Mouse (Mus musculus): ENCODE results near the gene Arih2. TPM values are rescaled to one million over a fixed set of nuclear protein-coding genes. Genes with fewer than 3 reads are reported as not detected.

Arih2 gene
- 10 to 100 TPM; 61.9 to 83.9 TPM for total RNA-seq (2021)
- long read RNA-seq, experiment 1, transcript Arih2-201 (16 exons, 3,924 nt): major isoform, 38 of 77 reads
- long read RNA-seq, experiment 1, partial matches to known transcripts: 3 of 77 reads
- long read RNA-seq, experiment 1, other reads (novel, unspliced or antisense): 32 of 77 reads
- long read RNA-seq, experiment 2, transcript Arih2-208 (1 exons, 3,664 nt): minor isoform, 6 of 89 reads
- long read RNA-seq, experiment 2, transcript Arih2-201 (16 exons, 3,924 nt): major isoform, 41 of 89 reads
- long read RNA-seq, experiment 2, partial matches to known transcripts: 11 of 89 reads
- long read RNA-seq, experiment 2, other reads (novel, unspliced or antisense): 31 of 89 reads

DNA sequence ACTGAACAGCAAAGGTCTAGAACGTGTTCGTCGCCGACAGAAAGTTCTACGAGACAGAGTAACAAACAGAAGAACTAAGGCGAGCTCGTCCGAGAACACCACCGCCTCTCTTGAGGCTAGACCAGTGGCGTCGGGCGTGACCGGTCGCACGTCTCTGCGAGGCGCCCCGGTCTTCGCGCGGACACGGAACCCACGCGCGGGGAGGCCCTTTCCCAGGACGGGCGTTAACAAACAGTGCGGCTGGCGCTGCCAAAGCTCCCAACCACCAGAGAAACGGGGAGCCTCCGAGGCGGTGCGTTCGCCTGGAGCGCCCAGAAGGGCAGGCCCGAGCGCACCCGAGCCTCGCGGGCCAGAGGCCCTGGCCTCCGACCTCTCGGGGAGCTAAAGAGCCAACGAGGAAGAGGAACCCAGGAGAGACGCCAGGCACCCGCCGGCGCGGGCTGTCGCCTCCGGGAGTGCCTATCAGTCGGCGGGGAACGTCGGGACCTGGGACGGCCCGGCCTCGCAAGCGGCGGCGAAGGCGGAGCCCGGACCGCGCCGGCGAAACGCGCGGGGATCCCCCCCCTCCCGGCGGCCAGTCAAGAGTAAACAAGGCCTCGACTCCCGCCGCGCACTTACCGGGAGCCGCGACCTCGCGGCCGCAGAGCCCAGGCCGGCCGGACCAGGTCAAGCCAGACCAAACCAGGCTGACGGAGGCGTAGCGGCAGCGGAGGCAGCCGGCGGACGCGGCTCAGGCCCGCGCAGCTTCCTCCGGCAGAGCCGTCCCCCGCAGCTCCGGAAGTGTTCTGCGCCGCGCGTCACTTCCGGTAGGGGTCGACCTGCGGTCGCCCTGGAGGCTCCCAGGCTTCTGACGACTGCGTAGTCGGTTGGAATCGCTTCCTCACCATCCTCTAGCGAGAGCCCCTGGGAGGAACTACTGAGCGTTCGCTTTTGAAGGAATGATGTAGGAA, at the start of gene Arih2:
Gene Arih2, minus strand, starts transcription at position 776 of the 950 bp plus-strand sequence.
- peak within 1 kb of the TSS; percentile 98 for H3K4me3 ChIP-seq
- intact Hi-C loops (cut with DNase I): loop anchor here (2.0 kb wide), 1 partner anchor 82 kb away; the partner anchor contains the start of gene Ndufaf3
- no peak for TF ChIP-seq CTCF (IDR thresholded peaks at IDR 0.05)
- peak; percentile 96 for DNase-seq
- H3K27ac ChIP-seq: peak within 1 kb of the TSS; percentile 90

DNA sequence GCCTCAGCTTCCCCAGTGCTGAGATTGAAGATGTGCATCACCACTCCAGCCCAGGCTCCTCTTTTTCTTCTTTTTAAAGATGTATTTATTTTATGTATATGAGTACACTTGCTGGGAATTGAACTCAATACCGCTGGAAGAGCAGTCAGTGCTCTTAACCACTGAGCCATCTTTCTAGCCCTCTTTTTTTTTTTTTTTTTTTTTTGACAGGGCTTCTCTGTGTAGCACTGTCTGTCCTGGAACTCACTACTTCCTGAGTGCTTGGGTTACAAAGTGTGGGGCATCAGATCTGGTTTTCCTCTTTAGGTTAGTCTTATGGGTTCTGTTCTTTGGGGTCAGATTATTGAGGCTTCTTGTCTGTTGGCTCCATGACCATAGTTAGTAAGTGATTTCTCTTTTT, 45.3 kb upstream of the Arih2 start:
- intact Hi-C loops (cut with DNase I): loop anchor here (5.0 kb wide), 1 partner anchor 42 kb away; no protein-coding TSS in a partner anchor
- no peak for TF ChIP-seq CTCF (IDR thresholded peaks at IDR 0.05)
- no peak for DNase-seq
- Histone ChIP-seq H3K27ac (no peak overlapping the region), H3K4me3 (peak overlapping the region; percentile 92)

DNA sequence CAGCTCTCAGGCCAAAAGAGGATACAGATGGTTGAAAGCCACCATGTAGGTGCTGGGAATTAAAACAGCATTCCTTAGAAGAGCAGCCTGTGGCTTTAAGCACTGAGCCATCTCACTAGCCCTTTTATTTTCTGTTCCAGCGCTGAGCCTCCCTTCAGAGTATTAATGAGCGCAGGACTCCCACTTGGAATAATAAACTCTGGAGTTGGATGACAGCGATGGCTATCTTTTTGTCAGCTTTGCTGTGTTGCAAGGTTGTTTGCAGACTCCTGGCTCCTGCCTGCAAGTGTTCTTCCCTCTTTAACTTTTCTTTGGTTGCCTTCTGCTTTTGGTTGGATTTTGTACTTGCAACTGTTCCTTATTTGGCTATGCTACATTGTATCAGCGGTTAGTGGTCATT, 44.8 kb upstream of the Arih2 start:
- intact Hi-C loops (cut with DNase I): loop anchor here (5.0 kb wide), 1 partner anchor 42 kb away; no protein-coding TSS in a partner anchor
- Histone ChIP-seq H3K4me3 (peak overlapping the region; percentile 92), H3K27ac (0 out of 2 replicates have a peak overlapping the region, but pooled peaks have one; percentile 1)
- no peak for DNase-seq
- TF ChIP-seq CTCF (IDR thresholded peaks at IDR 0.05): no peak

- peak overlapping the region; percentile 93 for H3K27ac ChIP-seq
- intact Hi-C loops (cut with DNase I): loop anchor here (5.0 kb wide), 1 partner anchor 40 kb away; no protein-coding TSS in a partner anchor
- H3K4me3 ChIP-seq: peak overlapping the region; percentile 92
- TF ChIP-seq CTCF (IDR thresholded peaks at IDR 0.05): peak; percentile 21; the same call in 1 of the 2 replicates
- peak; percentile 73 for DNase-seq
Measured at GRCm38 (mm10) chr9:108692226-108693041, 43.2 kb upstream of the Arih2 start.

- H3K4me3 ChIP-seq: peak overlapping the region; percentile 92
- TF ChIP-seq CTCF (IDR thresholded peaks at IDR 0.05): no peak
- intact Hi-C loops (cut with DNase I): loop anchor here (5.0 kb wide), 1 partner anchor 40 kb away; no protein-coding TSS in a partner anchor
- DNase-seq: peak; percentile 95
- peak overlapping the region; percentile 93 for H3K27ac ChIP-seq
Measured at GRCm38 (mm10) chr9:108691846-108692225, 42.6 kb upstream of the Arih2 start.

DNA sequence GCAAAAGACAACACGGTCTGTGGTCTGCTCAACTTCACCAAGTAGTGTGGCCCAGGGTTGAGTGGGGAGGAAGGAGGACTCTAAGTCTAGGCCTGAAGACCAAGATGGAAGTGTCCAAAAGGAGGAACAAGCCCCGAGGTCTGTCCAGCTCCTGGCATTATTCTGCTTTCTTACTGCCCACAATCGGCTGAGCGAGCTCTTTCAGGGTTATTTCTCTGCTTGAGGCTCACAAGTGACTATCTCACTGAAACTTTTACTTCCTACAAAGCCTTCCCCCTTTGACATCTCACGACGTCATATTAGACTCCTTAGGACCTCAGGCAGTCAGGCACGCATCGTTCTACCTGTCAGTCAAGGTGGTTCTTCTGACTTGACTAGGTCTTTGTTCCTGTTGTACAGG, 42.2 kb upstream of the Arih2 start:
- intact Hi-C loops (cut with DNase I): loop anchor here (5.0 kb wide), 1 partner anchor 39 kb away; no protein-coding TSS in a partner anchor
- Histone ChIP-seq H3K27ac (peak overlapping the region; percentile 93), H3K4me3 (peak overlapping the region; percentile 92)
- TF ChIP-seq CTCF (IDR thresholded peaks at IDR 0.05): no peak
- DNase-seq: no peak

DNA sequence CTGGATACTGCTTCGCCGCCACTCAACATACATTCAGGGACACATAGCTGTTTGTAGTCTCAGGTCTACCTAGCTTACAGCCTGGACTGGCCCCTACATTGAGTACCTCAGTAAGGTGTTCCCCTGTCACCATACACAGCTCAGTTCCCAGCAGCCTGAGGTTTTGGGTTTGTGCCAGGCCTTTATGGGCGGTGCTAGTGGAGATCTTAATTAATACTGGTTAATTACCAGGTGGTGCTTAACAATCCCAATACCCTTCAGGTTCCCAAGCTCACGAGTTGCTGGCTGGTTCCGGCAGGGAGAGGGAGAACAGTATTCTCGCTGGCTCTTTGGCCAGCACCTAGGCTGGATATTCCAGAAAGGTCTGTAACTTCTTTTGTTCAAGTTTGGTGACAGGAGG, 41.7 kb upstream of the Arih2 start:
- no peak overlapping the region for H3K27ac ChIP-seq
- no peak overlapping the region for H3K4me3 ChIP-seq
- intact Hi-C loops (cut with DNase I): loop anchor here (5.0 kb wide), 1 partner anchor 39 kb away; no protein-coding TSS in a partner anchor
- DNase-seq: no peak
- no peak for TF ChIP-seq CTCF (IDR thresholded peaks at IDR 0.05)

DNA sequence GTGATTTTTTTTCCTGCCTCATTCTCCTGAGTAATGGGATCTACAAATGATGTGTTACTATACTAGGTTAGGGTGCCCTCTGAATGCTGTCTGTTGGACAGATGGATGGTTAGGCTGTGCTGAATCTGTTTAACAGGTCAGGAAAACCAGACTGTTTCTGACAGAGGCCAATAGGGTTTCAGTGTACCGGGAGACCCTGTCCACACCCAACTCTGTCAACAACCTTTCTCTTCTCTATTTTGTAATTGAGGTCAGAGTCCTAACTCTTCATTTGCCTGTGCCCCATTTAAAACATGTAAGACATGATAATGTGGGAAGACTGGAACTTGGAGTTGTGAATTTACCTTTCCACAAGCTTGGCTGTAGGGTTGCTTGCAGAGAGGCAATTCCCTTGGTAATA, 40.8 kb upstream of the Arih2 start:
- DNase-seq: no peak
- H3K4me3 ChIP-seq: no peak overlapping the region
- no peak overlapping the region for H3K27ac ChIP-seq
- TF ChIP-seq CTCF (IDR thresholded peaks at IDR 0.05): no peak
- intact Hi-C loops (cut with DNase I): loop anchor here (5.0 kb wide), 1 partner anchor 38 kb away; no protein-coding TSS in a partner anchor

GRCm38 (mm10) chr9:108689106-108689505, 39.9 kb upstream of the Arih2 start, which contains the start of gene Prkar2a:
Gene Prkar2a (plus strand): TSS chr9:108689314.
- Histone ChIP-seq H3K27ac (peak within 1 kb of the TSS; percentile 85), H3K4me3 (no peak within 1 kb of the TSS)
- TF ChIP-seq CTCF (IDR thresholded peaks at IDR 0.05): no peak
- intact Hi-C loops (cut with DNase I): no loop called here
- DNase-seq: no peak

DNA sequence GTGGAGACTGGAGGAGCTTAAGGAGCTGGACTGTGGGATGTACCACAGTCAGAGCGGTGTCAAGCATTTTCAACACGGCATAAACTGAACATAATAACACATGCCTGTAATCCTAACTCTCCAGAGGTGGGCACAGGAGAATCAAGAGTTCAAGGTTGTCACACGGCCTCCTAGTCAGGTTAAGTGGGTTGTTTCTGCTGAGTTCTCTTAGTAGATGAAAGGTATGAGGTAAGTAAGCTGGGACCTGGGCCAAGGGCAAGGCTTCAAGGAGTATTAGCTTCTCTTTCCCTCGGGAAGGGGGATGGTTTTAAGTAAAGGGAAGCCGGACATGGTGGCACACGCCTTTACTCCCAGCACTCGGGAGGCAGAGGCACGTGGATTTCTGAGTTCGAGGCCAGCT, 39.3 kb upstream of the Arih2 start:
- Histone ChIP-seq H3K27ac (peak overlapping the region; percentile 85), H3K4me3 (no peak overlapping the region)
- DNase-seq: peak; percentile 62
- no peak for TF ChIP-seq CTCF (IDR thresholded peaks at IDR 0.05)
- intact Hi-C loops (cut with DNase I): no loop called here

GRCm38 (mm10) chr9:108687686-108688085, 38.5 kb upstream of the Arih2 start:
- H3K4me3 ChIP-seq: no peak overlapping the region
- no peak for TF ChIP-seq CTCF (IDR thresholded peaks at IDR 0.05)
- DNase-seq: peak; percentile 41
- H3K27ac ChIP-seq: peak overlapping the region; percentile 85
- intact Hi-C loops (cut with DNase I): no loop called here
